Mouse (Mus musculus) layer of hippocampus, adult 9-11 months (tissue): ENCODE data around the gene Spink4.

Source experiments
- DNase-seq: peaks from one replicate; pipeline ENCODE4 v3.0.0; 2022

The Spink4 gene

GRCm38 (mm10) chr4:40919785-40920184, at the start of gene Spink4:
TSS of gene Spink4 (plus strand) at chr4:40920052.
- no peak for DNase-seq

GRCm38 (mm10) chr4:40870206-40870605, 49.6 kb upstream of the Spink4 start:
- no peak for DNase-seq

- no peak for DNase-seq
Measured at GRCm38 (mm10) chr4:40872129-40872528, 47.7 kb upstream of the Spink4 start.

- DNase-seq, result no peak
Measured at GRCm38 (mm10) chr4:40873320-40873719, 46.5 kb upstream of the Spink4 start.

GRCm38 (mm10) chr4:40874151-40874600, 45.7 kb upstream of the Spink4 start:
- no peak for DNase-seq

- DNase-seq, result no peak
Measured at GRCm38 (mm10) chr4:40874794-40875552, 44.9 kb upstream of the Spink4 start.

- DNase-seq, result peak; percentile 92
Measured at GRCm38 (mm10) chr4:40875842-40876241, 44.0 kb upstream of the Spink4 start.

- no peak for DNase-seq
Measured at GRCm38 (mm10) chr4:40876814-40877371, 43.0 kb upstream of the Spink4 start.

- no peak for DNase-seq
Measured at GRCm38 (mm10) chr4:40877528-40877927, 42.3 kb upstream of the Spink4 start.

- DNase-seq, result no peak
Measured at GRCm38 (mm10) chr4:40883200-40883599, 36.7 kb upstream of the Spink4 start.

GRCm38 (mm10) chr4:40884282-40885165, 35.3 kb upstream of the Spink4 start:
- peak; percentile 55 for DNase-seq

GRCm38 (mm10) chr4:40885166-40885525, 34.7 kb upstream of the Spink4 start:
- DNase-seq, result peak; percentile 36

GRCm38 (mm10) chr4:40885883-40886282, 34.0 kb upstream of the Spink4 start:
- no peak for DNase-seq

- no peak for DNase-seq
Measured at GRCm38 (mm10) chr4:40888839-40889238, 31.0 kb upstream of the Spink4 start.

- no peak for DNase-seq
Measured at GRCm38 (mm10) chr4:40889252-40889651, 30.6 kb upstream of the Spink4 start.

GRCm38 (mm10) chr4:40889983-40890382, 29.9 kb upstream of the Spink4 start:
- no peak for DNase-seq

- DNase-seq, result no peak
Measured at GRCm38 (mm10) chr4:40891206-40891605, 28.6 kb upstream of the Spink4 start.

GRCm38 (mm10) chr4:40895118-40895517, 24.7 kb upstream of the Spink4 start:
- no peak for DNase-seq

GRCm38 (mm10) chr4:40895646-40896045, 24.2 kb upstream of the Spink4 start:
- DNase-seq, result no peak

GRCm38 (mm10) chr4:40898476-40899044, 21.3 kb upstream of the Spink4 start:
- no peak for DNase-seq

GRCm38 (mm10) chr4:40899264-40899663, 20.6 kb upstream of the Spink4 start:
- DNase-seq, result no peak

- DNase-seq, result no peak
Measured at GRCm38 (mm10) chr4:40900071-40900470, 19.8 kb upstream of the Spink4 start.

- no peak for DNase-seq
Measured at GRCm38 (mm10) chr4:40900612-40901011, 19.2 kb upstream of the Spink4 start.
